Comparison of ENCODE assay signal across 10 mouse cellular contexts in the genomic region with DNA sequence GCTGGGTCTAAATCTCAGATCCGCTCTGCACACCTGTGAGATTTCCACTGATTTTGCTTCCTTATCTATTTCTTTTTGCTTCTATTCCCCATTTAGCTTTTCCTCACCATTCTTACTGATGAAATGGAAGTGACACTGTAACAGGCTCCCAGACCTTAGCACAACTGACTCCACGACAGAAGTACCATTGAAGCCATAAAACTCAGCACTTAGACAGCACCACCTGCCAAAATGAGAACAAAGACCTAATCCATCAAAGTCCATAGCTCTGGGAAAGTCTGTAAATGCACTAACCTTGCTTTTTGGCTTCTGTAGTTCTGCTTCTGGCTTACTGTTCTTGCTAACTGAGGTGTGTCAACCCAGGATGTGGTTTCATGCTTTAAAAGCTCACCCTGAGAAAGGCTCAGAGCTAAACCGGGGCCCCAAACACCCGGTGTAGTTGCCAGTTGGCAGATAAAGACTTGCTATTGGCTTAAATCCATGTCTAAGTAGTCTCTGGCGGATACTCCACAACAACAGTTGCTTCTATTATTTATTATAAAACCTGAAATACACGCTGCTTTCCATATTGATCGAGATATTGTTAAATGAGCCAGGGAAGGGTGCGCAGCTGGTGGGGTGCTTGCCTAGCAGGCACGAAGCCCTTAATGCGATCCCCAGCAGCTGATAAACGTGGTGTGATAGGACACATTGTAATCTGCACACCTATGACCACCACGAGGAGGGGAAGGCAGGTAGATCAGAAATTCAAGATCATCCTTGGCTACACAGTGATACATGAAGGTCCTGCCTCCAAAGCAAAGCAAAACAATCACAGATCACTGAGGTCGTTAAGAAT.
DNase-seq lines count a peak whose midpoint lies in the region; ATAC-seq lines count a peak whose summit lies in the region.
"Had no signal": no experiment of that assay in that cellular context is flagged by ENCODE, and none has a peak within 500 bp of the region (broad histone marks: within the 10 kb centered on the region; RNA-seq: fewer than 3 reads in every experiment).

No protein-coding gene starts in this region.

- 71% methylated on average over 13 of the region's 13 CpGs for WGBS in midbrain, embryonic 11.5 days
- WGBS in midbrain, embryonic 10.5 days, result 79% methylated on average over 13 of the region's 13 CpGs
- 64% methylated on average over 13 of the region's 13 CpGs for WGBS in kidney, embryonic 16.5 days

- no peak overlapping the region for H3K9ac ChIP-seq in midbrain, embryonic 11.5 days (ENCODE audit: low read length)
- H3K9ac ChIP-seq in kidney, embryonic 16.5 days (replicated peaks; ENCODE audit: low read length), result no peak overlapping the region
- H3K9ac ChIP-seq: liver, embryonic 14.5 days had no signal

- H3K4me2 ChIP-seq in midbrain, embryonic 11.5 days, result no peak overlapping the region
- H3K4me2 ChIP-seq in kidney, embryonic 16.5 days (replicated peaks; ENCODE audit: low read depth, low read length), result no peak overlapping the region
- H3K4me2 ChIP-seq: heart, embryonic 11.5 days had no signal

- H3K4me3 ChIP-seq in midbrain, embryonic 11.5 days (ENCODE audit: low read depth, low read length), result no peak overlapping the region
- no peak overlapping the region for H3K4me3 ChIP-seq in midbrain, embryonic 10.5 days
- H3K4me3 ChIP-seq in kidney, embryonic 16.5 days (ENCODE audit: low read length), result no peak overlapping the region

- ATAC-seq in midbrain, embryonic 11.5 days (ENCODE audit: low FRiP score), result no peak
- ATAC-seq in kidney, embryonic 16.5 days (ENCODE audit: low FRiP score, low TSS enrichment), result no peak

- H3K9me3 ChIP-seq in midbrain, embryonic 11.5 days (ENCODE audit: control insufficient read depth, low read length), result no peaks in the 10 kb centered on the region
- H3K9me3 ChIP-seq in midbrain, embryonic 10.5 days (replicated peaks), result 0 out of 2 replicates have a peak, but pooled peaks cover 5% of the 10 kb centered on the region
- H3K9me3 ChIP-seq in kidney, embryonic 16.5 days (ENCODE audit: low read length), result no peaks in the 10 kb centered on the region

- DNase-seq in adrenal gland, postnatal 10 days, result peak; percentile 13
- DNase-seq in adrenal gland, postnatal 4 days (ENCODE audit: low spot score in 2 of 2), result no peak
- DNase-seq in midbrain, embryonic 11.5 days (ENCODE audit: low spot score, missing footprints), result peak; percentile 57
- no peak for DNase-seq in midbrain, embryonic 10.5 days (ENCODE audit: low spot score)
- peak; percentile 16 to 29 for DNase-seq in lung, postnatal 4 days
- peak; percentile 84 for DNase-seq in thymus, postnatal 14 days
- DNase-seq in urinary bladder, postnatal 14 days (ENCODE audit: low spot score), result no peak

- no peak overlapping the region for H3K27ac ChIP-seq in midbrain, embryonic 11.5 days (ENCODE audit: low read depth, low read length)
- no peak overlapping the region for H3K27ac ChIP-seq in midbrain, embryonic 10.5 days (replicated peaks)
- H3K27ac ChIP-seq in kidney, embryonic 16.5 days (ENCODE audit: low read length), result no peak overlapping the region
- H3K27ac ChIP-seq: liver, embryonic 14.5 days had no signal

- no peaks in the 10 kb centered on the region for H3K36me3 ChIP-seq in midbrain, embryonic 11.5 days (ENCODE audit: control insufficient read depth, insufficient read depth, low read length)
- no peaks in the 10 kb centered on the region for H3K36me3 ChIP-seq in midbrain, embryonic 10.5 days
- H3K36me3 ChIP-seq in kidney, embryonic 16.5 days (ENCODE audit: insufficient read depth, low read length), result no peaks in the 10 kb centered on the region

- H3K27me3 ChIP-seq in midbrain, embryonic 11.5 days (ENCODE audit: control insufficient read depth, insufficient read depth, low read length), result no peaks in the 10 kb centered on the region
- no peaks in the 10 kb centered on the region for H3K27me3 ChIP-seq in midbrain, embryonic 10.5 days (ENCODE audit: low read depth, poor library complexity, severe bottlenecking)
- no peaks in the 10 kb centered on the region for H3K27me3 ChIP-seq in kidney, embryonic 16.5 days (ENCODE audit: insufficient read depth, low read length)

- no peaks in the 10 kb centered on the region for H3K4me1 ChIP-seq in midbrain, embryonic 11.5 days (ENCODE audit: control insufficient read depth, insufficient read depth, low read length)
- peaks cover 10% of the 10 kb centered on the region for H3K4me1 ChIP-seq in midbrain, embryonic 10.5 days
- H3K4me1 ChIP-seq in kidney, embryonic 16.5 days (ENCODE audit: insufficient read depth, low read length), result 0 out of 2 replicates have a peak, but pooled peaks cover 2% of the 10 kb centered on the region

Comparison
In these comparisons a context has a peak if more than half of its experiments do, and no peak if none do; other contexts are left out.
1. DNase-seq: peak in adrenal gland, postnatal 10 days (single experiment), midbrain, embryonic 11.5 days (single experiment), lung, postnatal 4 days (2 of 2) and thymus, postnatal 14 days (single experiment); none in adrenal gland, postnatal 4 days (0 of 2), midbrain, embryonic 10.5 days (single experiment) and urinary bladder, postnatal 14 days (single experiment).